Mouse (Mus musculus) monocyte, adult 59 days (primary cell): ENCODE measurements around the gene Asprv1. TPM values are rescaled to one million over a fixed set of nuclear protein-coding genes. Genes with fewer than 3 reads are reported as not detected.

Experiments
- total RNA-seq, 2 experiments: library from RNA; stranded (reverse); gene quantifications; one replicate each; pipeline ENCODE4 v1.2.4; 2023

The Asprv1 gene
- total RNA-seq = 1 to 10 TPM in 1 of 2 experiments, under 1 TPM in 1; 0.63 to 1.0 TPM

DNA sequence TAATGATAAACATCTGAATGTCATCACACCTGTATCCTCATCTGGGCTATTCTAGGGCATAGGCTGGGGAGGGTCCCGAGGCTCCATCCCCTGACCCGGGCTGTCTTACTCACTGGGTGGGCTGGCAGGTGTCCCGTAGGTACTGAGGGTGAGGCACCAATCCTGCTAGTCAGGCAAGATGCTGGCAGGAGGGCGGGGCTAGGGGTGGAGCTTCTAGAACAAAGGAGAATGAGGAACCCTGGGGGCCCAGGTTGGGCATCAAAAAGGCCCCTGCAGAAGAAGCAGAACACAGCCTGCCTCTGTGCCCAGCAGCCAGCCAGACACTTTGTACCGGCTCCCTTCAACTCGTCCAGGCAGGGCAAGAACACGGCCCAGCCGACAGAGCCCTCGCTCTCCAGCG is at the start of gene Asprv1:
TSS of gene Asprv1 (plus strand) at position 219 of the 400 bp plus-strand sequence.

DNA sequence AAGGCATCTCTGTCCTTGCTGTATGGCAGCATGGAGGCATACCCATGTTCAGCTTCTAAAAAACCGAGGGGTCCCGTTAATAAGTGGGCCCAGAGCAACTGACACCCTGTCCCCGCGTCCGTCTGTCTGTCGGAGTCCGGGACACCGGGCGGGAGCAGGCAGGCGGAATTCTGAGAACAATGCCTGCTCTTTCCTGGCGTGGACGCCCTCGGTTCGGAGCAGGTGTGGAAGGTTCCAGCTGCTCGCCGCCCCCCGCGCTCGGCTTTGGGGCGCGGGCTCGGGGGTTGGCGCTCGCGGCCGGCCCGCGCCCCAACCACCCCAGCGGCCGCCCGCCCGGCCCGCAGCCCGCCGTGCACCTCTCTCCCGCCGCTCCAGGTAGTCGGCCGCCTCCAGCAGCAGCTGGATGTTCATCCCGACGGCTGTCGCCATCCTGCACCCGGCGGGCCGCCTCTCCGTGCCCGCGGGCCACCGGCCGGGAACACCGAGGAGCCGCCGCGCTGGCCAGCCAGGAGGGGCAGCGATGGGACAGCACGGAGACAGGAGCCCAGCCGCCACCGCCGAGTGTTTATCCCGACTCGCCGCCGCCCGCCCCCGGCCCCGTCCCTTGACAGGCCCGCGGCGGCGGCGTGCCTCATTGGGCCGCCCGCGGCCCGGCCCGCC is 40.7 kb downstream of the Asprv1 start, which contains the start of gene Mxd1:
TSS of gene Mxd1 (minus strand) at position 582 of the 660 bp plus-strand sequence.

Other genes with a start within 250 kb of the Asprv1 start
- 10 to 100 TPM; 79.2 to 81.6 TPM for gene Pcyox1, start 231.0 kb upstream of the Asprv1 start, total RNA-seq
- gene Tia1, start 223.9 kb upstream of the Asprv1 start, total RNA-seq = 10 to 100 TPM; 39.7 to 44.3 TPM
- gene Gm44790, start 201.5 kb upstream of the Asprv1 start, total RNA-seq = 1 to 10 TPM in 1 of 2 experiments, not detected in 1; 3.8 TPM
- gene C87436, start 189.8 kb upstream of the Asprv1 start, total RNA-seq = 10 to 100 TPM; 24.3 to 32.5 TPM
- 100 to 1,000 TPM; 241 to 261 TPM for gene Pcbp1, start 101.8 kb upstream of the Asprv1 start, total RNA-seq
- 10 to 100 TPM; 28.2 to 32.2 TPM for gene Mxd1, start 41.0 kb downstream of the Asprv1 start, total RNA-seq
- 10 to 100 TPM; 30.4 to 40.9 TPM for gene Snrnp27, start 56.4 kb downstream of the Asprv1 start, total RNA-seq
- gene Gmcl1, start 105.2 kb downstream of the Asprv1 start, total RNA-seq = 10 to 100 TPM; 10.1 to 14.1 TPM
- 10 to 100 TPM; 61.9 to 67.0 TPM for gene Anxa4, start 165.4 kb downstream of the Asprv1 start, total RNA-seq
- gene Aak1, start 221.4 kb downstream of the Asprv1 start, total RNA-seq = 10 to 100 TPM; 39.6 to 41.9 TPM